Mouse (Mus musculus): Measurements from ENCODE around the gene Slc38a8.

- TF ChIP-seq CTCF (IDR thresholded peaks at IDR 0.05; ENCODE audit: control insufficient read depth, insufficient read depth, insufficient replicate concordance, low read depth, low read length) (no peak), POLR2A (IDR thresholded peaks at IDR 0.05; ENCODE audit: control insufficient read depth, low read depth, low read length) (no peak)
These were observed 54.3 kb downstream of the Slc38a8 start for GRCm38 (mm10) chr8:119446990-119447780.
